Mouse (Mus musculus): ENCODE measurements around the gene Fmo4. TPM values are rescaled to one million over a fixed set of nuclear protein-coding genes. Genes with fewer than 3 reads are reported as not detected.

Gene Fmo4
- polyA plus RNA-seq (2014; fragmentation: Illumina TruSeq; extraction: RNeasy Lipid Tissue Mini Kit (QIAGEN cat#74804); ENCODE audit: low read depth, low replicate concordance), result 0.26 TPM

GRCm38 (mm10) chr1:162813836-162814156, at the start of gene Fmo4:
Fmo4 (minus strand) TSS chr1:162813972.

Other genes starting within 250 kb of the Fmo4 start
- 27.2 TPM for gene Vamp4, start 243.5 kb downstream of the Fmo4 start, polyA plus RNA-seq (2014; fragmentation: Illumina TruSeq; extraction: RNeasy Lipid Tissue Mini Kit (QIAGEN cat#74804); ENCODE audit: low read depth, low replicate concordance)
- 8.6 TPM for gene Myoc, start 174.8 kb downstream of the Fmo4 start, polyA plus RNA-seq (2014; fragmentation: Illumina TruSeq; extraction: RNeasy Lipid Tissue Mini Kit (QIAGEN cat#74804); ENCODE audit: low read depth, low replicate concordance)
- not detected for gene Myocos, start 155.8 kb downstream of the Fmo4 start, polyA plus RNA-seq (2014; fragmentation: Illumina TruSeq; extraction: RNeasy Lipid Tissue Mini Kit (QIAGEN cat#74804); ENCODE audit: low read depth, low replicate concordance)
- gene Prrc2c, start 73.4 kb downstream of the Fmo4 start, polyA plus RNA-seq (2014; fragmentation: Illumina TruSeq; extraction: RNeasy Lipid Tissue Mini Kit (QIAGEN cat#74804); ENCODE audit: low read depth, low replicate concordance), result 29.5 TPM
- 48.7 TPM for gene Fmo1, start 52.6 kb upstream of the Fmo4 start, polyA plus RNA-seq (2014; fragmentation: Illumina TruSeq; extraction: RNeasy Lipid Tissue Mini Kit (QIAGEN cat#74804); ENCODE audit: low read depth, low replicate concordance)
- gene Fmo2, start 84.8 kb upstream of the Fmo4 start, polyA plus RNA-seq (2014; fragmentation: Illumina TruSeq; extraction: RNeasy Lipid Tissue Mini Kit (QIAGEN cat#74804); ENCODE audit: low read depth, low replicate concordance), result 34.7 TPM
- not detected for gene Fmo6, start 123.5 kb upstream of the Fmo4 start, polyA plus RNA-seq (2014; fragmentation: Illumina TruSeq; extraction: RNeasy Lipid Tissue Mini Kit (QIAGEN cat#74804); ENCODE audit: low read depth, low replicate concordance)
- gene Fmo3, start 170.6 kb upstream of the Fmo4 start, polyA plus RNA-seq (2014; fragmentation: Illumina TruSeq; extraction: RNeasy Lipid Tissue Mini Kit (QIAGEN cat#74804); ENCODE audit: low read depth, low replicate concordance), result 0.29 TPM

Measured in heart, adult 10 weeks (tissue).